Mouse (Mus musculus) cerebellum, adult 9-10 months (tissue): ENCODE results near the gene Scgb1b10.
"Not testable (repeated sequence)": the region's sequence is repeated elsewhere in the genome, so short reads cannot be mapped to it uniquely, and the experiment has no call there.

Source experiments
- DNase-seq: peaks from one replicate; pipeline ENCODE4 v3.0.0; 2022

Gene Scgb1b10

GRCm38 (mm10) chr7:32100553-32100952, at the start of gene Scgb1b10:
Gene Scgb1b10, plus strand, starts transcription at chr7:32100853.
- DNase-seq = not testable (repeated sequence)
